Mouse (Mus musculus) adrenal gland, postnatal 36 days (tissue): ENCODE measurements around the gene Gm20737. TPM values are rescaled to one million over a fixed set of nuclear protein-coding genes. Genes with fewer than 3 reads are reported as not detected.
"Not testable (repeated sequence)": the region's sequence is repeated elsewhere in the genome, so short reads cannot be mapped to it uniquely, and the experiment has no call there.

Experiments used
- DNase-seq, 2 experiments: peaks; one replicate each; pipeline ENCODE4 v3.0.0; 2021; ENCODE audit warnings: mixed read lengths in 1 of 2
- long read RNA-seq, 2 experiments: library from polyadenylated mRNA; stranded (forward); transcript quantifications; one replicate each; pipeline ENCODE4 v2.0.0; 2021; ENCODE audit warnings: borderline sequencing depth in 2 of 2
- total RNA-seq, 2 experiments: library from RNA; stranded (reverse); gene quantifications; 2 replicates each; pipeline ENCODE4 v1.2.3; 2021

The Gm20737 gene
- not detected for total RNA-seq
- long read RNA-seq, experiment 1, result 0 reads
- long read RNA-seq, experiment 2, result 0 reads

GRCm38 (mm10) chrY:10535942-10536341, at the start of gene Gm20737:
Gene Gm20737, minus strand, starts transcription at chrY:10536042.
- not testable (repeated sequence) for DNase-seq

GRCm38 (mm10) chrY:10553153-10553552, 17.3 kb upstream of the Gm20737 start, which contains the start of gene Gm21775:
Gene Gm21775, plus strand, starts transcription at chrY:10553453.
- not testable (repeated sequence) for DNase-seq

Other genes starting within 250 kb of the Gm20737 start
- gene Gm20834, start 211.5 kb downstream of the Gm20737 start, total RNA-seq, result not detected
- gene Gm28510, start 123.3 kb downstream of the Gm20737 start, total RNA-seq, result not detected
- gene Gm21775, start 17.4 kb upstream of the Gm20737 start, total RNA-seq, result not detected
- not detected for gene Gm21900, start 80.3 kb upstream of the Gm20737 start, total RNA-seq
- not detected for gene Gm20777, start 216.4 kb upstream of the Gm20737 start, total RNA-seq